Mouse (Mus musculus): ENCODE measurements around the gene Gnl1.
"Not testable (repeated sequence)": the region's sequence is repeated elsewhere in the genome, so short reads cannot be mapped to it uniquely, and the experiment has no call there.

Gnl1 gene

GRCm38 (mm10) chr17:35979401-35980362 lies at the start of gene Gnl1, which contains the start of gene Prr3:
Gnl1 (plus strand) TSS chr17:35979851.
Prr3 (minus strand) TSS chr17:35980236.
- peak; percentile 93 to 95 for DNase-seq

GRCm38 (mm10) chr17:35930627-35931026 lies 49.0 kb upstream of the Gnl1 start:
- DNase-seq, result peak in 1 of 2 experiments; percentile 33

- DNase-seq, result no peak
These were observed 47.0 kb upstream of the Gnl1 start for GRCm38 (mm10) chr17:35932608-35933007.

- not testable (repeated sequence) for DNase-seq
These were observed 43.9 kb upstream of the Gnl1 start for GRCm38 (mm10) chr17:35935763-35936162.

- DNase-seq, result peak; percentile 53 to 57
These were observed 41.8 kb upstream of the Gnl1 start for GRCm38 (mm10) chr17:35937700-35938348.

- DNase-seq, result no peak
These were observed 40.5 kb upstream of the Gnl1 start for GRCm38 (mm10) chr17:35939108-35939507.

- DNase-seq, result no peak
These were observed 39.7 kb upstream of the Gnl1 start for GRCm38 (mm10) chr17:35939941-35940340.

GRCm38 (mm10) chr17:35950946-35951345 lies 28.7 kb upstream of the Gnl1 start:
- not testable (repeated sequence) for DNase-seq

- not testable (repeated sequence) for DNase-seq
These were observed 27.1 kb upstream of the Gnl1 start for GRCm38 (mm10) chr17:35952559-35952958.

- DNase-seq, result no peak
These were observed 25.0 kb upstream of the Gnl1 start for GRCm38 (mm10) chr17:35954665-35955064.

GRCm38 (mm10) chr17:35958533-35959223 lies 21.0 kb upstream of the Gnl1 start:
- DNase-seq, result no peak

GRCm38 (mm10) chr17:35963279-35963678 lies 16.4 kb upstream of the Gnl1 start:
- DNase-seq, result no peak

GRCm38 (mm10) chr17:35967621-35968020 lies 12.0 kb upstream of the Gnl1 start:
- peak in 1 of 2 experiments; percentile 27 for DNase-seq

GRCm38 (mm10) chr17:35969418-35970389 lies 9.9 kb upstream of the Gnl1 start, which contains the start of gene Abcf1:
Abcf1 (minus strand) TSS chr17:35969761.
- DNase-seq, result peak; percentile 99 to 100

- no peak for DNase-seq
These were observed 7.5 kb upstream of the Gnl1 start for GRCm38 (mm10) chr17:35972131-35972530.

- no peak for DNase-seq
These were observed 745 bp upstream of the Gnl1 start for GRCm38 (mm10) chr17:35978811-35979400.

GRCm38 (mm10) chr17:35980363-35980754 lies 708 bp downstream of the Gnl1 start:
- peak; percentile 61 to 77 for DNase-seq

GRCm38 (mm10) chr17:35981776-35982175 lies 2.1 kb downstream of the Gnl1 start:
- no peak for DNase-seq

- peak in 1 of 2 experiments; percentile 32 for DNase-seq
These were observed 12.1 kb downstream of the Gnl1 start for GRCm38 (mm10) chr17:35991781-35992180.

GRCm38 (mm10) chr17:35993675-35994074 lies 14.0 kb downstream of the Gnl1 start:
- DNase-seq, result peak; percentile 78 to 82

- DNase-seq, result peak; percentile 87 to 91
These were observed 14.7 kb downstream of the Gnl1 start for GRCm38 (mm10) chr17:35994175-35994878.
